ENCODE assay signal across 17 mouse cellular contexts in genomic region chr10:94605491-94605890, GRCm38 (mm10).
DNase-seq lines count a peak whose midpoint lies in the region; ATAC-seq and TF ChIP-seq lines count a peak whose summit lies in the region.
"Had no signal": no experiment of that assay in that cellular context is flagged by ENCODE, and none has a peak within 500 bp of the region (broad histone marks: within the 10 kb centered on the region; RNA-seq: fewer than 3 reads in every experiment).

No protein-coding gene starts in this region.

- 0 out of 2 replicates have a peak, but pooled peaks cover 2% of the 10 kb centered on the region for H3K9me3 ChIP-seq in liver, postnatal 0 days (ENCODE audit: low read length)
- H3K9me3 ChIP-seq: embryonic facial prominence, embryonic 12.5 days; G1E; kidney, embryonic 15.5 days; midbrain, embryonic 15.5 days had no signal

- TF ChIP-seq EP300 in liver, postnatal 0 days (IDR thresholded peaks at IDR 0.05; ENCODE audit: low read depth) = no peak

- TF ChIP-seq POLR2A in spleen, adult 2 months (IDR thresholded peaks at IDR 0.05; ENCODE audit: low read depth, low read length) = no peak
- no peak for TF ChIP-seq POLR2A in cerebellum, adult 2 months (IDR thresholded peaks at IDR 0.05; ENCODE audit: borderline replicate concordance, insufficient read depth, low read length)

- H3K27ac ChIP-seq in liver, postnatal 0 days (ENCODE audit: low read depth) = no peak overlapping the region
- peak overlapping the region; percentile 88 for H3K27ac ChIP-seq in spleen, adult 2 months (ENCODE audit: insufficient read depth, low read length)
- no peak overlapping the region for H3K27ac ChIP-seq in cerebellum, adult 2 months (ENCODE audit: insufficient read depth, low read length)
- H3K27ac ChIP-seq: embryonic facial prominence, embryonic 12.5 days; kidney, embryonic 15.5 days; layer of hippocampus, adult 2 months; midbrain, embryonic 15.5 days had no signal

- H3K4me1 ChIP-seq in liver, postnatal 0 days (ENCODE audit: insufficient read depth) = no peaks in the 10 kb centered on the region
- H3K4me1 ChIP-seq in spleen, adult 2 months (ENCODE audit: control insufficient read depth, insufficient read depth, insufficient read length) = peaks cover 17% of the 10 kb centered on the region; the same call in 1 of the 2 replicates
- no peaks in the 10 kb centered on the region for H3K4me1 ChIP-seq in cerebellum, adult 2 months (ENCODE audit: control insufficient read depth, insufficient read depth, low read length)
- H3K4me1 ChIP-seq: embryonic facial prominence, embryonic 12.5 days; heart, embryonic 12.5 days; kidney, embryonic 15.5 days; midbrain, embryonic 15.5 days had no signal

- H3K27me3 ChIP-seq in liver, postnatal 0 days (ENCODE audit: insufficient read depth, low read length) = no peaks in the 10 kb centered on the region
- H3K27me3 ChIP-seq in spleen, adult 2 months (ENCODE audit: control insufficient read depth, insufficient read depth, low read length) = no peaks in the 10 kb centered on the region
- H3K27me3 ChIP-seq in cerebellum, adult 2 months (ENCODE audit: control insufficient read depth, insufficient read depth, low read length) = no peaks in the 10 kb centered on the region
- H3K27me3 ChIP-seq: embryonic facial prominence, embryonic 12.5 days; heart, embryonic 12.5 days; kidney, embryonic 15.5 days; midbrain, embryonic 15.5 days had no signal

- H3K36me3 ChIP-seq in liver, postnatal 0 days (replicated peaks; ENCODE audit: insufficient read depth, low read length) = no peaks in the 10 kb centered on the region
- no peaks in the 10 kb centered on the region for H3K36me3 ChIP-seq in spleen, adult 2 months (ENCODE audit: control insufficient read depth, insufficient read depth, low read length)
- H3K36me3 ChIP-seq: embryonic facial prominence, embryonic 12.5 days; G1E; heart, embryonic 12.5 days; kidney, embryonic 15.5 days; midbrain, embryonic 15.5 days had no signal

- no peak overlapping the region for H3K4me2 ChIP-seq in liver, postnatal 0 days (ENCODE audit: low read depth, low read length)
- H3K4me2 ChIP-seq: embryonic facial prominence, embryonic 12.5 days; heart, embryonic 12.5 days; kidney, embryonic 15.5 days; midbrain, embryonic 15.5 days had no signal

- no peak for TF ChIP-seq CTCF in liver, postnatal 0 days (IDR thresholded peaks at IDR 0.05; ENCODE audit: low read depth)
- no peak for TF ChIP-seq CTCF in spleen, adult 2 months (IDR thresholded peaks at IDR 0.05; ENCODE audit: extremely low read depth, insufficient read depth, insufficient read length, insufficient replicate concordance)
- no peak for TF ChIP-seq CTCF in cerebellum, adult 2 months (IDR thresholded peaks at IDR 0.05; ENCODE audit: borderline replicate concordance, insufficient read depth, low read depth, low read length)

- 54% methylated on average over 4 of the region's 4 CpGs for whole genome bisulfite sequencing in liver, postnatal 0 days (ENCODE audit: insufficient replicate concordance)
- 21% methylated on average over 4 of the region's 4 CpGs for WGBS in large intestine, adult 2 months
- WGBS in spleen, adult 2 months = 26% methylated on average over 4 of the region's 4 CpGs
- WGBS in cerebellum, adult 2 months = 97% methylated on average over 4 of the region's 4 CpGs

- no peak overlapping the region for H3K9ac ChIP-seq in liver, postnatal 0 days (replicated peaks)
- H3K9ac ChIP-seq: embryonic facial prominence, embryonic 12.5 days; heart, embryonic 12.5 days; kidney, embryonic 15.5 days; midbrain, embryonic 15.5 days had no signal

- no peak for DNase-seq in liver, postnatal 0 days
- DNase-seq in liver = no peak
- peak; percentile 25 for DNase-seq in MEL-GATA-1-ER (ENCODE audit: extremely low read depth, low read depth)
- DNase-seq in large intestine, adult 2 months (ENCODE audit: low read depth, low spot score) = peak; percentile 46
- peak; percentile 59 to 75 for DNase-seq in spleen, adult 2 months (ENCODE audit: low read depth in 1 of 2, low spot score in 2 of 2)
- no peak for DNase-seq in adrenal gland, adult 8-10 months
- no peak for DNase-seq in urinary bladder, postnatal 25 days (ENCODE audit: low spot score)
- no peak for DNase-seq in cerebellum, adult 2 months
- DNase-seq: cerebellum, postnatal 36 days; gastrocnemius, postnatal 25 days; heart, postnatal 36 days had no signal

- no peak overlapping the region for H3K4me3 ChIP-seq in liver, postnatal 0 days (ENCODE audit: low read depth, low read length)
- no peak overlapping the region for H3K4me3 ChIP-seq in spleen, adult 2 months (ENCODE audit: extremely low read depth, insufficient read depth, insufficient read length)
- no peak overlapping the region for H3K4me3 ChIP-seq in cerebellum, adult 2 months (replicated peaks; ENCODE audit: insufficient read depth, low read depth, low read length)
- H3K4me3 ChIP-seq: embryonic facial prominence, embryonic 12.5 days; heart, embryonic 12.5 days; kidney, embryonic 15.5 days; layer of hippocampus, adult 2 months; midbrain, embryonic 15.5 days had no signal

- ATAC-seq in liver, postnatal 0 days = peak; percentile 33; the same call in 1 of the 2 replicates
- ATAC-seq: midbrain, embryonic 15.5 days had no signal

Comparison
In these comparisons a context has a peak if more than half of its experiments do, and no peak if none do; other contexts are left out.
1. DNase-seq: peak in MEL-GATA-1-ER (single experiment), large intestine, adult 2 months (single experiment) and spleen, adult 2 months (2 of 2); none in liver, postnatal 0 days (single experiment), liver (single experiment), adrenal gland, adult 8-10 months (single experiment), urinary bladder, postnatal 25 days (single experiment) and cerebellum, adult 2 months (0 of 2).